Mouse (Mus musculus) Patski (cell line): ENCODE data around the gene Acer2. TPM values are rescaled to one million over a fixed set of nuclear protein-coding genes. Genes with fewer than 3 reads are reported as not detected.

Source experiments
- ATAC-seq: fragments of 100-300 bp; one replicate; pipeline ENCODE4 v1.8.0; 2021
- CTCF ChIA-PET: fragments of 350-600 bp; sonication (Branson Sonifier 250); formaldehyde crosslinking; loops from one replicate; lab custom pipeline; 2022; ENCODE audit warnings: inconsistent platforms; lab: Charles Lee
- POLR2A ChIA-PET: fragments of 350-600 bp; sonication (Branson Sonifier 250); formaldehyde crosslinking; loops from one replicate; lab custom pipeline; 2022; ENCODE audit warnings: antibody characterized with exemption, inconsistent platforms; lab: Charles Lee
- DNase-seq: peaks from one replicate; pipeline ENCODE4 v3.0.0-alpha.2; 2011; ENCODE audit warnings: low read depth, low spot score
- H3K27me3 ChIP-seq: fragments of 371-371 bp; one replicate; pipeline ENCODE4 v1.5.1; 2021
- CTCF ChIP-seq: fragments of 100-300 bp; IDR thresholded peaks from one replicate; pipeline ENCODE4 v1.5.1; 2021
- in situ Hi-C: fragments of 300-500 bp; cut with MboI; formaldehyde crosslinking; loops from 3 replicates; pipeline ENCODE4 v1.11.1; 2018; ENCODE audit warnings: low pct_unique_long_range_greater_than_20kb, mixed read lengths
- polyA plus RNA-seq: library from polyadenylated mRNA; unstranded; gene quantifications from one replicate; pipeline ENCODE4 v1.2.3, GENCODE M21; 2021

The Acer2 gene
- polyA plus RNA-seq, 1 experiment from 2014 or later: not detected

GRCm38 (mm10) chr4:86886160-86886878 is 12.1 kb downstream of the Acer2 start:
- in situ Hi-C loops: no loop called here
- DNase-seq: no peak
- ChIA-PET POLR2A (no interaction called here), CTCF (interaction anchor here (1.1 to 1.3 kb wide), 2 partner anchors 38 to 61 kb away, joined by 3 read pairs; no protein-coding TSS in a partner anchor)
- TF ChIP-seq CTCF: no peak
- no peak for ATAC-seq
- H3K27me3 ChIP-seq: no peaks in the 10 kb centered on the region

GRCm38 (mm10) chr4:86887879-86888278 is 13.7 kb downstream of the Acer2 start:
- H3K27me3 ChIP-seq: no peaks in the 10 kb centered on the region
- ATAC-seq: no peak
- ChIA-PET CTCF (no interaction called here), POLR2A (interaction anchor here (1.6 kb wide), 1 partner anchor 9 kb away, joined by 3 read pairs; no protein-coding TSS in a partner anchor)
- no peak for DNase-seq
- in situ Hi-C loops: no loop called here
- peak; percentile 34 for TF ChIP-seq CTCF

- in situ Hi-C loops: no loop called here
Observed at GRCm38 (mm10) chr4:86897411-86897810, 23.2 kb downstream of the Acer2 start.

GRCm38 (mm10) chr4:86898791-86899474 is 24.7 kb downstream of the Acer2 start:
- DNase-seq (no peak), ATAC-seq (no peak)
- in situ Hi-C loops: no loop called here
- H3K27me3 ChIP-seq: no peaks in the 10 kb centered on the region
- CTCF ChIA-PET: no interaction called here
- TF ChIP-seq CTCF: no peak
- POLR2A ChIA-PET: no interaction called here

More at GRCm38 (mm10) chr4:86897411-86897810, 23.2 kb downstream of the Acer2 start:
- ChIA-PET POLR2A (no interaction called here), CTCF (interaction anchor here (1.0 kb wide), 1 partner anchor 9 kb away, joined by 3 read pairs; no protein-coding TSS in a partner anchor)
- H3K27me3 ChIP-seq: no peaks in the 10 kb centered on the region
- no peak for ATAC-seq
- no peak for DNase-seq
- TF ChIP-seq CTCF: no peak

- DNase-seq: no peak
- in situ Hi-C loops: no loop called here
- POLR2A ChIA-PET: no interaction called here
- CTCF ChIA-PET: no interaction called here
- no peaks in the 10 kb centered on the region for H3K27me3 ChIP-seq
- no peak for TF ChIP-seq CTCF
- ATAC-seq: no peak
Observed at GRCm38 (mm10) chr4:86902351-86902750, 28.2 kb downstream of the Acer2 start.

- ATAC-seq (no peak), DNase-seq (no peak)
- CTCF ChIA-PET: no interaction called here
- POLR2A ChIA-PET: no interaction called here
- TF ChIP-seq CTCF: peak; percentile 49
- in situ Hi-C loops: no loop called here
- H3K27me3 ChIP-seq: no peaks in the 10 kb centered on the region
Observed at GRCm38 (mm10) chr4:86904969-86905368, 30.8 kb downstream of the Acer2 start.

GRCm38 (mm10) chr4:86905869-86906268 is 31.7 kb downstream of the Acer2 start:
- ATAC-seq: no peak
- CTCF ChIA-PET: interaction anchor here (0.9 kb wide), 1 partner anchor 9 kb away, joined by 3 read pairs; no protein-coding TSS in a partner anchor
- in situ Hi-C loops: no loop called here
- no peak for DNase-seq
- no peak for TF ChIP-seq CTCF
- no peaks in the 10 kb centered on the region for H3K27me3 ChIP-seq
- POLR2A ChIA-PET: no interaction called here

- H3K27me3 ChIP-seq: no peaks in the 10 kb centered on the region
- DNase-seq (no peak), ATAC-seq (no peak)
- POLR2A ChIA-PET: no interaction called here
- no peak for TF ChIP-seq CTCF
- in situ Hi-C loops: no loop called here
- CTCF ChIA-PET: interaction anchor here (1.6 kb wide), 1 partner anchor 13 kb away, joined by 3 read pairs; no protein-coding TSS in a partner anchor
Observed at GRCm38 (mm10) chr4:86911576-86912341, 37.6 kb downstream of the Acer2 start.

GRCm38 (mm10) chr4:86912757-86913156 is 38.6 kb downstream of the Acer2 start:
- no peak for TF ChIP-seq CTCF
- no peaks in the 10 kb centered on the region for H3K27me3 ChIP-seq
- ChIA-PET CTCF (interaction anchor here (1.6 kb wide), 1 partner anchor 12 kb away, joined by 3 read pairs; no protein-coding TSS in a partner anchor), POLR2A (no interaction called here)
- DNase-seq: no peak
- in situ Hi-C loops: no loop called here
- no peak for ATAC-seq

- CTCF ChIA-PET: no interaction called here
- no peak for DNase-seq
- POLR2A ChIA-PET: no interaction called here
- TF ChIP-seq CTCF: peak; percentile 38
- H3K27me3 ChIP-seq: no peaks in the 10 kb centered on the region
- in situ Hi-C loops: no loop called here
- no peak for ATAC-seq
Observed at GRCm38 (mm10) chr4:86916062-86916461, 41.9 kb downstream of the Acer2 start.
